Mouse (Mus musculus) 416B (cell line): ENCODE measurements at regions not wholly inside any gene's neighbourhood (a gene's known extent, or its start where the extent isn't known, plus 50 kb on each side); places are given as distances from the start of the nearest gene placed in this dataset.

Source experiments
- DNase-seq: peaks from one replicate; pipeline ENCODE4 v3.0.0; 2011; ENCODE audit warnings: low read depth

- peak; percentile 76 for DNase-seq
These were observed 156.3 kb downstream of the Grm4 start for GRCm38 (mm10) chr17:27364899-27365298.

- DNase-seq = no peak
These were observed 156.9 kb downstream of the Grm4 start for GRCm38 (mm10) chr17:27364338-27364737.

GRCm38 (mm10) chr17:27363911-27364310 lies 157.3 kb downstream of the Grm4 start:
- no peak for DNase-seq

DNA sequence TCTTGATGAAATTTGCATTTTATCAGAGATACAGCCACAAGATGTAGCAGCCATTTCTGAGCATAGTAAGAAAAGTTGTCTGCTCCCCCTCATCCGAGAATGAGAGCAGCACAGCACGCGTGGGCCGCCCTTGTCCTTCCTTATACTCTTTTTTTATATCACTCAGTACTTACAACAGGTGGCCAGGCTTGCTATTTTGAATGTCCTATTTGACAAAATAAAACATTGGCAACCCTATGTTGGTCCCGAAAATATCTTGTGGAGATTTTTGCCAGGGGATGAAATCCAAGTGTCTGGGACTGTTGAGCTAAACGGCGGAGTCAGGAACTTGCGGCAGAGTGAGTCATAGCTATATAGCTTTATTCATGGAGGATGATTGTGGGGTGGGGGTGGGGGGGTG lies 158.0 kb upstream of the Lemd2 start:
- no peak for DNase-seq

DNA sequence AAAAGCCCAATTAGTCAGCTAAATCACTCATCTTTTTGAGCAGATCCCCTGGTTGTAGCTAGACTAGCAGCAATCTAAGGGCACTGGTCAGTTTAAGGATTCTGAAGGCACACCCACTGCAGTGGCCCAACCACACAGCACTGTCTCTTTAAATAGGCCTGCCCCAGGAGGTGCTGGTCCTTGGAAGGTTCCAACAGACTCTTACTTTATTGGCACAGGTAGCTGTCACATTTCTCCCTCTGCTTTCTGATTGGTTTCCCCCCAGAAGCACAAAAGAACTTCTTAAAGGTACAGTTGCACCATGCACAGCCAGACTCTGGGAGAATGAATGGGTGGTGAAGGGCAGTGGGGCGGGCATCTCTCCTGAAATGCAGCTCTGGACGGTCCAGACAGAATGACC lies 157.1 kb upstream of the Lemd2 start:
- peak; percentile 70 for DNase-seq

GRCm38 (mm10) chr17:27356862-27357261 lies 152.6 kb upstream of the Lemd2 start:
- peak; percentile 56 for DNase-seq

DNA sequence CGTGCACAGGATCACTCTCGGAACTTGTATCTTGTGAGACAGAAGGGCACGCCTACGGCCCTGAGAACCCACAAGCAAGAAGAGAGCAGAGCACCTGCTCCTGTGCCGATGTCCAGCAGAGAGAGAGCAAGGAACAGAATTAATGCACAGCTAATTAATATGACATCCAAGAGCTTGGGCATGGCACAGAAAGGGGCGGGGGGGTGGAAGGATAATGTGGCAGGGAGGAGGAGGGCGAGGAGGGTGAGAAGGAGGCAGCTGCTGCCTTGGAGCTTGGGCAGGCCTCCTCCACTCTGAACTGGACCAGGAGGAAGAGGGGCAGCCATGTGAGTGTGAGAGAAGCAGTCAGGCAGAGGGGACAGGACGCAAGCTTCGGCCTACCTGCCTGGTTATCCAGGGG lies 151.4 kb upstream of the Lemd2 start:
- no peak for DNase-seq

DNA sequence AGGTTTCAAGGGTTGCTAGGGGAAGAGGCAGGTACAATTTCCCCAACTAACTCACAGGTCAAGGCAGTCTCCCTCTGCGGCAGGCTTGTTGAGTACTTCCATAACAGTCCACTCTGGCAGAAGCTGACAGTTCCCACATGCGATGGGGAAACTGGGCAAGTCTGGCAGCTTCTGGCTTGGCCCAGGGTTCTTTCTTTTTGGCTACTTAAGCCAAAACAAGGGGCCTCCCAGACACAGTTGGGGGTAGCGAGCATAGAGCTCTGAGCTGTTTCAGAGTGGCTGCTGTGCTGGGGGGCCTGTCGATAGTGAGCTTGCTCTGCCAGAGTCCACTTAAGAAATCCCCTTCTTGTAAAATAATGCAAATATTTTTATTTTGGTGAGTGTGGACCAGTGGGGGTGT lies 150.8 kb upstream of the Lemd2 start:
- no peak for DNase-seq

- no peak for DNase-seq
These were observed 145.6 kb upstream of the Lemd2 start for GRCm38 (mm10) chr17:27349911-27350310.

DNA sequence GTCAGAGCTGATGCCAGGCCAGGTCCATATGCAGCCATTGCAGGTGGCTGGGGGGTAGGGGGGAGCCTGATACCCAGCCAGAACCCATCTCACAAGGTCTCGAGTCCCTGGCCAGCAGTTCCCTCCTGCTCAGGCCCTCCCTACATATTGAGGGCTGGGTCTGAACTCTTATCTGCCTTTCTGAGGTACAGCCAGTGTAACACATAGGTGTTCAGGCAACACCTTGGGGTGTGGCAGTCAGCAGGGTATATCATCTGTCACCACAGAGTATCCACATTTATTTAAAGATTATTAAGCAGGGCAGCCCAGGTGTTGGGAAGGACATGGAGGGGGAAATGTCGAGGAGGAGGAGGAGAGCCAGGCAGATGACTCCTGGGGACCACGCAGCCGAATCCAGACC lies 145.2 kb upstream of the Lemd2 start:
- DNase-seq = no peak

DNA sequence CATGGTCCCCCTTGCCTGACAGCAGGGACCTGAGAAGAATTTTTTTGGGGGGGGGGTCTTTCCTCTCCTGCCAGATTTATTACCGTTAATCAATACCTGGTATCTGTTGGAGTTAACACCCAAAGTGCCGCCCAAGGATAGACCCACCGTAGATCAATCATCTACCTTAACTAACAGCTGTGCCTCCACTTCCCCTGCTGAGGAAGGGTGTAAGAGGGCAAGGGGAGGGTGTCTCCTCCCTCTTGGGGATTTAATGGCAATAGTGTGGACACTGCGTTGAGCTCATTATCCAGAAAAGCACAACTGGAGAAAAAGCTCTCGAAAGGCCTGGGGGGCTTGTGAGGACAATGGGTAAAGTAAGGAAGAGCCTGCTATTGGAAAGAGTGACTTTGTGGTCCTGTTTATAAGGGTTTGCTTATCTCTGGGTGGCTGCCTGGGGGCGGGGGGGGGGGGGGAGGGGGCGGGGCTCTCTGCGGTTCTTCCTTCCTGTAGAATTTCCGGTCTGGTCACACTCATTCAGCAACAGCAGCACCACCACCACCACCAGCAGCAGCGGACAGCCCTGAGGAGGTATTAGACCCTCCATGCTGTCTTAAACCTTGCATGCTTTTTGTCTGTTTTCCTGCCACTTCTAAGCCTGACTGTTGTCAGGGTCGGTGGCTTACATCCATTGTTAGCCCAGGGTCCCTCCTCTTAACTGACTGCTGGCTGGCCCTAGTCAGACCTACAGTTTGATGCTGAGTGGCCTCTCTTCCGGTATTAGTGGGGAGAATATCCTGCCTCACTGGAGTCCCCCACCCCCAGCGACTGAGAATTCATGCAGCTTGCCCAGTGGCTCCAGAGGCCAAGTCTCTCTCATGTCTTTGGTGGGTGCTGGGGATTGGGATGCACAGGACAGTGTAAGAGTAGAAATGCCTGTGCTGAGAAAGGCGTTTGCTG lies 138.0 kb upstream of the Lemd2 start:
- peak; percentile 92 for DNase-seq

GRCm38 (mm10) chr17:27339823-27340222 lies 135.6 kb upstream of the Lemd2 start:
- DNase-seq = peak; percentile 51

DNA sequence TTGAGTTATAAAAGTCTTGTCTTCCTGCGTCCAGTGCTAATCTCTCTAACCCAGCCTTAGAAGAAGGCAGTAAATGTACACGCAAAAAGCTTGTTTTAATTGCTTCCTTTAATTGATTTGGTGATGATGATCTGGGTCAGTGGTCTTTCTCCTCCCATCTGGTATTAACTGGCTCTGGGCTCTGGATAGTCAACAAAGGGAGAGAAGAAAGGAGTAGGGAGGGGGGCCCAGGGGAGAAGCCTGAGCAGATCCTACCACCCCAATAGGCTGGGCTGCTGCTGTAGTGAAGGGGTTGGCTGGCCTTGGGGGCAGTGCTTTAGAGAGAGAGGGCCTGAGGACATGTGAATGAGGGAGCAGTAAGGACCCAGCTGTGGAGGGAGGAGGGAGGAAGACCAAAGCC lies 135.0 kb upstream of the Lemd2 start:
- DNase-seq = no peak

- no peak for DNase-seq
These were observed 131.4 kb upstream of the Lemd2 start for GRCm38 (mm10) chr17:27335621-27336020.

DNA sequence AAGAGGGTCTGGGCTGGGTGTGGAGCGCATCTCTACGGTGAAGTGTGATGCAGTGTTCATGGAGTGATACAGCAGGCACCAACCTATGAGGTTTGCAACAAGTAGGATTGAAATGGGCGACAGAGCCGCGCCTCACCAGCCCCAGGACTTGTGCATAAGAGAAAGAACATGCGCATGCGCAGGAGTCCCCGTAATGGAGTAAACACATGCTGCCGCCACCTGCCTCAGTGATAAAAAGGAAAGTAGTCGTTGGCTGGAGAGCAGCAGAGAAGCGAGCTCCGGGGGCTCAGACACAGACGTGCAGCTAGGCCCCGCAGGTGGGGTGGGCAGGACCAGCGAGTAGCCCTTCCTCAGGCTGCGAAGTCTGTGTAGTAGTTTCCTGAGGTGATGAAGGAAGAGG lies 129.3 kb upstream of the Lemd2 start:
- DNase-seq = no peak

DNA sequence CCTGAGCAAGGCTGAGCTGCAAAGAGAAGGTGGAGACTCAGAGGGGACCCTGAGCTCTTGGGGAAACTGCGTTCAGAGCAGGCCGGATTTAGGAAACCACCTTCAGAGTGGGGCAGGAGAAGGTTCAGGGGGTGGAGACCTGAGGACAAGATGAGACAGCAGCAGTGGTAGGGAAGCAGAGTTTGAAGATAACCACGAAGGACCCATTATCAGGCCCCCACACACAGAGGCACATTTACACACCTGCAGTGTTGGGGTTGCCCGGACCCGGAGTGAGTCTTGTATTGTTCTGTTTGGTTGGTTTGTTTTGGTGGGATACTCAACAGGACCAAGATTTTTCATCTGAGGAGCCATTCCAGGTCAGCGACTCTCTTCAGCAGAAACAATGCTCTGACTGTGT lies 128.9 kb upstream of the Lemd2 start:
- no peak for DNase-seq

- peak; percentile 33 for DNase-seq
These were observed 127.8 kb upstream of the Lemd2 start for GRCm38 (mm10) chr17:27332076-27332475.

- DNase-seq = no peak
These were observed 127.4 kb upstream of the Lemd2 start for GRCm38 (mm10) chr17:27331630-27332029.

GRCm38 (mm10) chr17:27329791-27330190 lies 125.5 kb upstream of the Lemd2 start:
- DNase-seq = no peak

GRCm38 (mm10) chr17:27329183-27329582 lies 124.9 kb upstream of the Lemd2 start:
- DNase-seq = no peak

- no peak for DNase-seq
These were observed 120.8 kb upstream of the Lemd2 start for GRCm38 (mm10) chr17:27325002-27325460.

DNA sequence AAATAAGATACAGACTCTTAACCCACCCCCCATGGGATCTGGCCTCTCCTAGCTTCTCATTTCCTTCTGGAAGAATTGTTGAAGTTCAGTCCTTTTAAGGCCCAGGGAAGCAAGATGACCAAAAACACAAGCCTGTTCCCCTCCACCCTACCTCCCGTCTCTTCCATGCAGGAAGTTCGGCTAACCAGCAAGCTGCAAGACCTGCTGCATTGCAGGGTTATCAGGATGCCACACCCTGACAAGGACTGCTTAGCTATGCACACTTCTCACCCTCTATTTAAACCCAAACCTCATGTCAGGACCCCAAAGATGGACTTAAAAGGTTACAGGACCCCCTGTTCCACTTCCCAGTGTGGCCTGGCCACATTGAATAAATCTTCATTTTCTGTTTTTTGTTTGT lies 119.2 kb upstream of the Lemd2 start:
- DNase-seq = peak; percentile 32

DNA sequence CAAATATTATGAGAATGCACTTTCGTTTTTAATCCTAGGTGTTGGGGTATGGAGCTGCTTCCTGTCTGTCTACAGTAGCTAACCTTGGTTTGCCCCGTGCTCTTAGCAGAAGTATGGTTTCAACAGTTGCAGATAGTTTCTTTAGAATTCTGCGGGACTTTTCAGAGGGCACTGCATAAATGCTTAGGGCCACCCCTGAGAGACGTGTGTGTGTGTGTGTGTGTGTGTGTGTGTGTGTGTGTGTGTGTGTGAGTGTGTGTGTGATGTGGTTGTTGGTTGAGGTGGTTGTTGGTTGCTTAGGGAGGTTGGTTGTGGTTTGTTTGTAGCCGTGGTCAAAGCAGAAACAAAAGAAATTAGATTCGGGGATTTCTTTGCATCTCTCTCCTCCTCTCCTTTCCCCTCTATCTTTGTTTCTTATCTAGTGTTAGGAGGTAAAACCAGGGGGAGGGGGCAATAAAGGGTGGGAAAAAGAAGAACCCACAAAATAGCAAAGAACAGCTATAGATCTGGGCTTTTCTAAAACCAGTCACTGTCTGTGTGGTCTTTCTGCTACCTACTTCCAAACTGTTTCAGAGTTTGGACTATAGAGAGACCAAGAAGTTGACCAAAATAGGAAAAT lies 118.7 kb upstream of the Lemd2 start:
- DNase-seq = peak; percentile 53
